In genomic region chr8:71700493-71701269, GRCm38 (mm10) we compare ENCODE assay signal across 8 mouse cellular contexts. TPM values are rescaled to one million over a fixed set of nuclear protein-coding genes. Genes with fewer than 3 reads are reported as not detected.
DNase-seq lines count a peak whose midpoint lies in the region; ATAC-seq lines count a peak whose summit lies in the region.

No protein-coding gene starts in this region.

- peak overlapping the region; percentile 13; the same call in 1 of the 2 replicates for H3K4me2 ChIP-seq in hindbrain, embryonic 12.5 days (replicated peaks)
- H3K4me2 ChIP-seq in liver, embryonic 15.5 days, result peak overlapping the region; percentile 74
- peak overlapping the region; percentile 31 for H3K4me2 ChIP-seq in neural tube, embryonic 15.5 days

- DNase-seq in cerebellum, adult 18-20 months, result no peak
- no peak for DNase-seq in right cerebral cortex, postnatal 14 days
- no peak for DNase-seq in spleen, postnatal 4 days (ENCODE audit: low spot score in 2 of 2)

- H3K4me1 ChIP-seq in brown adipose tissue, adult 24 weeks (ENCODE audit: control insufficient read depth, insufficient read depth, insufficient read length, low read length), result no peaks in the 10 kb centered on the region
- H3K4me1 ChIP-seq in hindbrain, embryonic 12.5 days, result no peaks in the 10 kb centered on the region
- peaks cover 55% of the 10 kb centered on the region for H3K4me1 ChIP-seq in liver, embryonic 15.5 days (replicated peaks)
- H3K4me1 ChIP-seq in neural tube, embryonic 15.5 days, result peaks cover 7% of the 10 kb centered on the region; the same call in 1 of the 2 replicates

- H3K9me3 ChIP-seq in hindbrain, embryonic 12.5 days (replicated peaks), result no peaks in the 10 kb centered on the region
- H3K9me3 ChIP-seq in liver, embryonic 15.5 days (replicated peaks), result no peaks in the 10 kb centered on the region
- no peaks in the 10 kb centered on the region for H3K9me3 ChIP-seq in neural tube, embryonic 15.5 days (replicated peaks)

- H3K27ac ChIP-seq in brown adipose tissue, adult 24 weeks (replicated peaks; ENCODE audit: low read depth, low read length), result peak overlapping the region; percentile 94
- H3K27ac ChIP-seq in hindbrain, embryonic 12.5 days, result no peak overlapping the region
- no peak overlapping the region for H3K27ac ChIP-seq in liver, embryonic 15.5 days (replicated peaks)
- no peak overlapping the region for H3K27ac ChIP-seq in neural tube, embryonic 15.5 days (replicated peaks)

- H3K36me3 ChIP-seq in hindbrain, embryonic 12.5 days, result no peaks in the 10 kb centered on the region
- no peaks in the 10 kb centered on the region for H3K36me3 ChIP-seq in liver, embryonic 15.5 days (replicated peaks)
- H3K36me3 ChIP-seq in neural tube, embryonic 15.5 days, result no peaks in the 10 kb centered on the region

- H3K4me3 ChIP-seq in brown adipose tissue, adult 24 weeks (ENCODE audit: insufficient read depth, low read depth, low read length), result peak overlapping the region; percentile 83
- H3K4me3 ChIP-seq in hindbrain, embryonic 12.5 days, result no peak overlapping the region
- H3K4me3 ChIP-seq in liver, embryonic 15.5 days (replicated peaks), result peak overlapping the region; percentile 57
- H3K4me3 ChIP-seq in neural tube, embryonic 15.5 days (replicated peaks), result peak overlapping the region; percentile 15; the same call in 1 of the 2 replicates

- 13% methylated on average over 29 of the region's 29 CpGs for WGBS in hindbrain, embryonic 12.5 days
- WGBS in liver, embryonic 15.5 days (ENCODE audit: insufficient replicate concordance), result 12% methylated on average over 29 of the region's 29 CpGs
- 8% methylated on average over 29 of the region's 29 CpGs for WGBS in neural tube, embryonic 15.5 days

- peak overlapping the region; percentile 18; the same call in 1 of the 2 replicates for H3K9ac ChIP-seq in hindbrain, embryonic 12.5 days
- H3K9ac ChIP-seq in liver, embryonic 15.5 days, result peak overlapping the region; percentile 47
- H3K9ac ChIP-seq in neural tube, embryonic 15.5 days (replicated peaks), result no peak overlapping the region

- H3K27me3 ChIP-seq in hindbrain, embryonic 12.5 days, result peaks cover 91% of the 10 kb centered on the region
- H3K27me3 ChIP-seq in liver, embryonic 15.5 days, result peaks cover 67% of the 10 kb centered on the region
- peaks cover 78% of the 10 kb centered on the region for H3K27me3 ChIP-seq in neural tube, embryonic 15.5 days (replicated peaks)

- peak; percentile 52 for ATAC-seq in CD4-positive, CD25-positive, alpha-beta regulatory T cell, adult 4 months
- ATAC-seq in hindbrain, embryonic 12.5 days (ENCODE audit: low FRiP score), result no peak
- no peak for ATAC-seq in liver, embryonic 15.5 days (ENCODE audit: insufficient read depth)
- ATAC-seq in neural tube, embryonic 15.5 days (ENCODE audit: low FRiP score), result 0 out of 2 replicates have a peak, but pooled peaks have one; percentile 13

RNA-seq across cellular contexts. Expression of gene B3gnt3, which starts 0.9 kb away (rescaled TPM):
- polyA plus RNA-seq in CD4-positive, CD25-positive, alpha-beta regulatory T cell, adult 4 months (2017; shearing (Covaris generic)), result 1 to 10 TPM; 3.4 to 6.5 TPM
- 1.5 and 2.8 TPM in 2 replicates for polyA plus RNA-seq in brown adipose tissue, adult 24 weeks (2012; ENCODE audit: insufficient read depth, insufficient read length, missing spikeins)
- 0.59 and 0.86 TPM in 2 replicates for polyA plus RNA-seq in hindbrain, embryonic 12.5 days (2016; fragmentation: Nextera tagmentation; extraction: Ambion mirVana)
- polyA plus RNA-seq in liver, embryonic 15.5 days (2015; fragmentation: Nextera tagmentation; extraction: Ambion mirVana), result 4.1 and 5.2 TPM in 2 replicates
- 0.56 and 1.3 TPM in 2 replicates for polyA plus RNA-seq in neural tube, embryonic 15.5 days (2015; fragmentation: Nextera tagmentation; extraction: Ambion mirVana)

RNA-seq across cellular contexts. Expression of gene Insl3, which starts 11.7 kb away (rescaled TPM):
- 10 to 100 TPM; 15.1 to 24.5 TPM for polyA plus RNA-seq in CD4-positive, CD25-positive, alpha-beta regulatory T cell, adult 4 months (2017; shearing (Covaris generic))
- 2.5 and 5.9 TPM in 2 replicates for polyA plus RNA-seq in brown adipose tissue, adult 24 weeks (2012; ENCODE audit: insufficient read depth, insufficient read length, missing spikeins)
- polyA plus RNA-seq in hindbrain, embryonic 12.5 days (2016; fragmentation: Nextera tagmentation; extraction: Ambion mirVana), result 0.69 TPM in 1 of 2 replicates, not detected in the other
- 2.2 and 3.0 TPM in 2 replicates for polyA plus RNA-seq in liver, embryonic 15.5 days (2015; fragmentation: Nextera tagmentation; extraction: Ambion mirVana)
- polyA plus RNA-seq in neural tube, embryonic 15.5 days (2015; fragmentation: Nextera tagmentation; extraction: Ambion mirVana), result 1.4 and 2.8 TPM in 2 replicates

RNA-seq across cellular contexts. Expression of gene Jak3, which starts 24.6 kb away (rescaled TPM):
- polyA plus RNA-seq in CD4-positive, CD25-positive, alpha-beta regulatory T cell, adult 4 months (2017; shearing (Covaris generic)), result 10 to 100 TPM; 21.2 TPM
- 13.9 and 14.6 TPM in 2 replicates for polyA plus RNA-seq in brown adipose tissue, adult 24 weeks (2012; ENCODE audit: insufficient read depth, insufficient read length, missing spikeins)
- polyA plus RNA-seq in hindbrain, embryonic 12.5 days (2016; fragmentation: Nextera tagmentation; extraction: Ambion mirVana), result 3.7 and 3.8 TPM in 2 replicates
- 6.4 and 6.9 TPM in 2 replicates for polyA plus RNA-seq in liver, embryonic 15.5 days (2015; fragmentation: Nextera tagmentation; extraction: Ambion mirVana)
- 7.4 and 11.5 TPM in 2 replicates for polyA plus RNA-seq in neural tube, embryonic 15.5 days (2015; fragmentation: Nextera tagmentation; extraction: Ambion mirVana)

RNA-seq across cellular contexts. Expression of gene Fcho1, which starts 24.8 kb away (rescaled TPM):
- polyA plus RNA-seq in CD4-positive, CD25-positive, alpha-beta regulatory T cell, adult 4 months (2017; shearing (Covaris generic)), result 10 to 100 TPM; 40.4 to 46.7 TPM
- polyA plus RNA-seq in brown adipose tissue, adult 24 weeks (2012; ENCODE audit: insufficient read depth, insufficient read length, missing spikeins), result not detected in 2 replicates
- polyA plus RNA-seq in hindbrain, embryonic 12.5 days (2016; fragmentation: Nextera tagmentation; extraction: Ambion mirVana), result 38.4 and 39.4 TPM in 2 replicates
- 23.0 and 25.0 TPM in 2 replicates for polyA plus RNA-seq in liver, embryonic 15.5 days (2015; fragmentation: Nextera tagmentation; extraction: Ambion mirVana)
- polyA plus RNA-seq in neural tube, embryonic 15.5 days (2015; fragmentation: Nextera tagmentation; extraction: Ambion mirVana), result 81.2 and 85.0 TPM in 2 replicates

RNA-seq across cellular contexts. Expression of gene Unc13a, which starts 29.1 kb away (rescaled TPM):
- under 1 TPM; 0.47 to 0.50 TPM for polyA plus RNA-seq in CD4-positive, CD25-positive, alpha-beta regulatory T cell, adult 4 months (2017; shearing (Covaris generic))
- 0.32 and 1.6 TPM in 2 replicates for polyA plus RNA-seq in brown adipose tissue, adult 24 weeks (2012; ENCODE audit: insufficient read depth, insufficient read length, missing spikeins)
- polyA plus RNA-seq in hindbrain, embryonic 12.5 days (2016; fragmentation: Nextera tagmentation; extraction: Ambion mirVana), result 13.9 and 16.1 TPM in 2 replicates
- 0.16 and 0.20 TPM in 2 replicates for polyA plus RNA-seq in liver, embryonic 15.5 days (2015; fragmentation: Nextera tagmentation; extraction: Ambion mirVana)
- 18.1 and 22.2 TPM in 2 replicates for polyA plus RNA-seq in neural tube, embryonic 15.5 days (2015; fragmentation: Nextera tagmentation; extraction: Ambion mirVana)

Comparison
In these comparisons a context has a peak if more than half of its experiments do, and no peak if none do; other contexts are left out.
1. ATAC-seq: peak in CD4-positive, CD25-positive, alpha-beta regulatory T cell, adult 4 months (single experiment) and neural tube, embryonic 15.5 days (single experiment); none in hindbrain, embryonic 12.5 days (single experiment) and liver, embryonic 15.5 days (single experiment).
2. H3K4me2 ChIP-seq: peak in every context shown above with its lines; median percentile 74 in liver, embryonic 15.5 days; 31 in neural tube, embryonic 15.5 days; 13 in hindbrain, embryonic 12.5 days.